Mouse (Mus musculus): ENCODE measurements at regions not wholly inside any gene's neighbourhood (a gene's known extent, or its start where the extent isn't known, plus 50 kb on each side); places are given as distances from the start of the nearest gene placed in this dataset.
"Not testable (repeated sequence)": the region's sequence is repeated elsewhere in the genome, so short reads cannot be mapped to it uniquely, and the experiment has no call there.

DNA sequence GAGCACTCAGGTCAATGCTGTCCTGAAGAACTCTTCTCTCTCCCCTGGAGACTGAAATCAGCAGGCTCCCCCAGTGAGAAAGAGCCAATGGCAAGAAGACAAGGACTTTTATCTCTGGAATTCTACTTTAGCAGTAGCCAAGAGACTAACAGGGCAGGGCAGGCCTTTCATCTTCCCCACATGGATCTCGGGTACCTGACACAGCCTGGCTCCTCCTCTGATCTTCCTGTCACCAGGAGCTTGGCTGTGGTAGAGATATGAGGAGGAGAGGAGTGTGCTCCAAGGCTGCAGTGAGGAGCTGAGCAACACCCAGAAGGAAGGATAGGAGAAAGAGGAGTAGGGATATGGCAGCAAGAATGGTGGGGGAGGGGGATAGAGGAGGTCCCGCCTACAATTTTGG, 488.5 kb downstream of the Tns1 start:
- 0 out of 2 replicates have a peak, but pooled peaks have one; percentile 64 for ATAC-seq (ENCODE audit: borderline replicate concordance, extremely low read depth, low FRiP score, low TSS enrichment)
- Histone ChIP-seq H3K27ac (no peak overlapping the region), H3K4me3 (no peak overlapping the region), H3K4me1 (peaks cover 4% of the 10 kb centered on the region), H3K4me2 (no peak overlapping the region), H3K9me3 (no peaks in the 10 kb centered on the region), H3K27me3 (no peaks in the 10 kb centered on the region), H3K9ac (no peak overlapping the region), H3K36me3 (no peaks in the 10 kb centered on the region)
- WGBS = 51% methylated on average over 2 of the region's 2 CpGs

DNA sequence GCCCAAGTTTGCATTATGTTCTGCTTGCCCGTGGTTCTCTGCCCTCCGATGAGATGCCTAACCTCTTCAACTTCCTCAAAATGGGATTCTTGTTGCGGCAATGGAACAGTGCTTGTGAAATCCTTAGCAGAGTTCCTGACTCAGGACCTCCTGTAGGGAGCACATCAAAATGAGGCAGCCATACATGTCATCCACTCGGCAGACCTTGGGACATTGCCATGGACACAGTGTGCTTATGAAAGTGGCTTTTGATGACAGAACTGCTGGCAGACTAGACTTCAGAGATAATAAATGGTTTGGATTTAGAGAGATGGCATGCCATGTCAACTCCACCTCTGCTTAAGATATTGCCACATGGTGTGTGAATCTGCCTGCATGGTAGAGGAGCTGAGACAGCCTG, 489.4 kb downstream of the Tns1 start:
- no peak overlapping the region for H3K4me3 ChIP-seq
- no peak overlapping the region for H3K27ac ChIP-seq
- H3K4me2 ChIP-seq = no peak overlapping the region
- no peak for ATAC-seq (ENCODE audit: borderline replicate concordance, extremely low read depth, low FRiP score, low TSS enrichment)
- H3K27me3 ChIP-seq = no peaks in the 10 kb centered on the region
- H3K9ac ChIP-seq = no peak overlapping the region
- peaks cover 6% of the 10 kb centered on the region; the same call in 1 of the 2 replicates for H3K4me1 ChIP-seq
- H3K9me3 ChIP-seq = no peaks in the 10 kb centered on the region
- no peaks in the 10 kb centered on the region for H3K36me3 ChIP-seq
- WGBS = 88% methylated on average over 4 of the region's 4 CpGs

DNA sequence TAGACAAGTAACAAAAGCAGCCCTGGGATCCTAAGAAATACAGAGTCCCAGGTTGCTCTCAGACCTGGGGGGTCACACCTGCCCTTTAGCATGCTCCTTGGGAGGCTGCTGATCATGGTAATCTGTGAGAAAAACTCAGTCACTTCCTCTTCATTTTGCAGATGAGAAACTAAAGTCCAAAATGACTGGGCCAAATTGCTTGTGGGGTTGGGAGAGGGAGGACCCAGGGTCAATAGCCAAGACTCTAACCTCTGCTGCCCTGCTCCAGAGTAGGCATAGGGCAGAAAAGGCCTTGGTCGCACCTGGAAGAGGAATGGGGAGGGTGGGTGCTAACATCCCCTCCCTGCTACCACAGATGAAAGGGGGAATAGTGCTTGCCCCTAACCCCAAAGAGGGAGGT, 491.2 kb downstream of the Tns1 start:
- peaks cover 6% of the 10 kb centered on the region; the same call in 1 of the 2 replicates for H3K4me1 ChIP-seq
- no peaks in the 10 kb centered on the region for H3K27me3 ChIP-seq
- 81% methylated on average over 1 of the region's 1 CpGs for WGBS
- no peak for ATAC-seq (ENCODE audit: borderline replicate concordance, extremely low read depth, low FRiP score, low TSS enrichment)
- no peaks in the 10 kb centered on the region for H3K9me3 ChIP-seq
- H3K4me2 ChIP-seq = no peak overlapping the region
- H3K27ac ChIP-seq = no peak overlapping the region
- H3K4me3 ChIP-seq = no peak overlapping the region
- no peaks in the 10 kb centered on the region for H3K36me3 ChIP-seq
- H3K9ac ChIP-seq = no peak overlapping the region

DNA sequence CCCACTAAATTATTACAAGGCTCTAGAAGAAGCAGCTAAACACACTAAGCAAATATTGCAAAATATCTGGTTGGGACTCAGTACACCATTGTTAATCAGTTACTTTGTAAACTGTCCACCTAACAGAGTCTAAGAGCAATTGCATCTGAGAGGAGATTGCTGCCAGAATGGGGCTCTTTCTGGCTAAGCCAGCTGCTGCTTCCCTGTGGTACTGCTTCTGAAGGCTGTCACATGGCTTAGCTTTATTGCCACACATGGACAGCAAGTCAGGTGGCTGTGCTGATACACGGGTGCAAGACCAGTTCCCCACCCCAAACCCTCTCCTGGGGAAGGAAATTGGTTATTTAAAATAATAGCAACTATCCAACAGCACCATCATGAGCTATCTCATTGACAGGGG, 493.9 kb downstream of the Tns1 start:
- H3K4me1 ChIP-seq = peaks cover 6% of the 10 kb centered on the region; the same call in 1 of the 2 replicates
- H3K9me3 ChIP-seq = no peaks in the 10 kb centered on the region
- 26% methylated on average over 1 of the region's 1 CpGs for WGBS
- H3K4me3 ChIP-seq = no peak overlapping the region
- H3K4me2 ChIP-seq = no peak overlapping the region
- no peak overlapping the region for H3K9ac ChIP-seq
- no peak overlapping the region for H3K27ac ChIP-seq
- no peaks in the 10 kb centered on the region for H3K27me3 ChIP-seq
- ATAC-seq (ENCODE audit: borderline replicate concordance, extremely low read depth, low FRiP score, low TSS enrichment) = no peak
- H3K36me3 ChIP-seq = no peaks in the 10 kb centered on the region

DNA sequence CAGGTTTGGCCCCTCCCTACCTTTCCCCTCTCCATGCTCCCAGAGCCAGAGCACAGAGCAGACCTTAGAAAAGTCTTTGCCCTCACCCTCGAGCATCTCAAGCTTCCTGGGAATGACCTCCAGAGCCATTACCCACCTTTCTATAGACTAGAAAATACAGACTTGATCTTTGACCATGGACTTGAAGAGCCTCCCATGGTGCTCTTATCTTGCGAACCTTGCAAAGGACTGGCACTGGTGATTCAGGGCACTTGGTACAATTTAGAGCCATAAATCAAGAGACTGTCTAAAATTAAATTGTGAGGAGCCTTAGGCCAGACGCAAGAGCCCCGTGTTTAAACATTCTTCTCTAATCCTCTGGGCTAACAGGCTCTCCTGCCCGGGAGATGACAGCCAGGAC, 498.9 kb downstream of the Tns1 start:
- no peaks in the 10 kb centered on the region for H3K9me3 ChIP-seq
- H3K27ac ChIP-seq = no peak overlapping the region
- ATAC-seq (ENCODE audit: borderline replicate concordance, extremely low read depth, low FRiP score, low TSS enrichment) = no peak
- no peak overlapping the region for H3K9ac ChIP-seq
- no peaks in the 10 kb centered on the region for H3K36me3 ChIP-seq
- H3K27me3 ChIP-seq = no peaks in the 10 kb centered on the region
- peaks cover 1% of the 10 kb centered on the region; the same call in 1 of the 2 replicates for H3K4me1 ChIP-seq
- no peak overlapping the region for H3K4me3 ChIP-seq
- no peak overlapping the region for H3K4me2 ChIP-seq
- 57% methylated on average over 5 of the region's 5 CpGs for WGBS

DNA sequence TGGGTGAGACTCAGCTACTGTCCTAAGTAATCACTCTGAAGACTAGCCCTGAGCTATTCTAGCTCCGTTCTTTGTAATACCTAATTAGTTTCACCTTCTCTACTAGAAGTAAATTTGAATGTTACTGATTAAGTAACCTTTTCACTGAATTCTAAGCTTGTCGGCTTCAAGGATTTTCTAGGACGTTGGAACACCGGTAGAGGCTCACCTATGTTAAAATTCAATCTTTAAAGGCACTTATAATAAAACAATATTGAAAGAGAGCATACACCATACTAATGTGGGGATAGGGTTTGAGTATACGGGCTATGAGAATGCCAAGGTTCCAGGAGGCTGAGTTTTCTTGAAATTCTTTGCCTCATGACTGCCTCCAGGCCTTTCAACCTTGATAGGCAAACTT, 503.1 kb downstream of the Tns1 start:
- H3K4me2 ChIP-seq; ATAC-seq (ENCODE audit: borderline replicate concordance, extremely low read depth, low FRiP score, low TSS enrichment); H3K27ac ChIP-seq; H3K4me3 ChIP-seq; H3K36me3 ChIP-seq; H3K9ac ChIP-seq; H3K27me3 ChIP-seq; H3K9me3 ChIP-seq; H3K4me1 ChIP-seq: not testable (repeated sequence)
- WGBS = 88% methylated on average over 5 of the region's 5 CpGs

DNA sequence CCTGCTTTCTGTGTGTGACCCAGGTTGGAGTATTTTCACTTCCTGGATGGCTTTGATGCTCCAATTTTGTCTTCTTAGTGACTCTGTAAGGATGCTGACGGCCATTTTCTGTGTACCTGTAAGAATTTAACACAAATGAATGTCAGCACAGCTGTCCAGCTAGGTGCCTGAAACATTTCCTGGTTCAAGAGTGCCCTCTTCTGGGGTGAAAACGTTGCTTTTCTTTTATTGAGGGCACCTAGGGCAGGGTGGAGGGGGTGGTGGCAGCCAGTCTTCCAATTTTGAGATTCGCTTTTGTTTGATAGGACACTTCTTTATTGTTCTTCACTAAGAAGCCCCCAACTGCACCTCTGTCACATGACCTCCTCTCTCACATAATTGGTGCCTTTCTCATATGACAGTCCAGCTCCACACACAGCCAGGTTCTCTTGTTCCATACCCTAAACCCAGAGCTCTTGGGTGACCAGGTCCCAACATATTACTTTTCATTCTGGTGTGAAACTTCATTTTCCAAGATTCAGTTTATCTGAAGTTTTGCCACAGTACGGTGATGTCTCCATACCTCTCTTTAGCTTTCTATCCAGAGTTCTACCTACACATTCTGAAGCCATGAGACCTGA, 505.6 kb downstream of the Tns1 start:
- no peaks in the 10 kb centered on the region for H3K36me3 ChIP-seq
- no peak overlapping the region for H3K4me3 ChIP-seq
- H3K27me3 ChIP-seq = no peaks in the 10 kb centered on the region
- H3K9me3 ChIP-seq = no peaks in the 10 kb centered on the region
- H3K27ac ChIP-seq = no peak overlapping the region
- H3K4me1 ChIP-seq = peaks cover 5% of the 10 kb centered on the region; the same call in 1 of the 2 replicates
- no peak overlapping the region for H3K9ac ChIP-seq
- no peak; the same call in 1 of the 2 replicates for ATAC-seq (ENCODE audit: borderline replicate concordance, extremely low read depth, low FRiP score, low TSS enrichment)
- 40% methylated on average over 4 of the region's 4 CpGs for WGBS
- no peak overlapping the region for H3K4me2 ChIP-seq

DNA sequence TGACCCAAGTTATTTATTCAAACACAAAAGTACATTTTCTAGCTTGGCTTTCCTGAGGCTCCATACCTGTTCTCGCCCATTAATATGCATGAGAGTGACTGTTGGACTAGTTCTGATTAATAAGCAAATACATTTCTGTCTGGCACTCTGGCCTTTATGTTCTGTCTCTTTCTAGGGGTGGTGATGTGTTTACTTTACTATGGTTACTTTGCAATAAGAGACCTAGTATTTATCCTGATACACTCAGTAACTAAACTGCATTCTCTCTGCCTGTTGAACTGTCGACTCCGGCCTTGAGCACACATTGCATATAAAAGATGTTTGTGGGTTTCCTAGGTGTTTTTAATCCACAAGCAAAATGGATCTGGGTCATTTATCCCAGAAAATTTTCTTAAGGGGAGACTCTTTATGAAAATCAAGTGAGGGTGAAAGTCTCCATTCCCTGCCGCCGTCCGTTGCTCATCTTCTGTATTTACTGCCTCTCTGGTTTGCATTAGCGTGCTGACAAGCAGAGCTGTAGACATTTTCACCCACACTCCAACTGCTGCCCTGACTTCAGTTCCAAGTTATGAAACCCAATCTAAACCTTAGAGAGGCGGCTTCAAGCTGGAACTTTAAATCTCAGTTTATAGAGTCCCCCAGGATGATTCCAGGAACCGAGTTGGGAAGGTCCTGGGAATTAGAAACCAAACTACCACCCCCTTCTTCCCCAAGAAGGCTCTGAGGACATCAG, 530.4 kb downstream of the Tns1 start:
- ATAC-seq (ENCODE audit: borderline replicate concordance, extremely low read depth, low FRiP score, low TSS enrichment) = no peak
- Histone ChIP-seq H3K9ac (no peak overlapping the region), H3K9me3 (no peaks in the 10 kb centered on the region), H3K27ac (no peak overlapping the region), H3K4me1 (peaks cover 7% of the 10 kb centered on the region; the same call in 1 of the 2 replicates), H3K27me3 (no peaks in the 10 kb centered on the region), H3K4me3 (no peak overlapping the region), H3K36me3 (no peaks in the 10 kb centered on the region), H3K4me2 (no peak overlapping the region)
- 71% methylated on average over 9 of the region's 9 CpGs for WGBS

DNA sequence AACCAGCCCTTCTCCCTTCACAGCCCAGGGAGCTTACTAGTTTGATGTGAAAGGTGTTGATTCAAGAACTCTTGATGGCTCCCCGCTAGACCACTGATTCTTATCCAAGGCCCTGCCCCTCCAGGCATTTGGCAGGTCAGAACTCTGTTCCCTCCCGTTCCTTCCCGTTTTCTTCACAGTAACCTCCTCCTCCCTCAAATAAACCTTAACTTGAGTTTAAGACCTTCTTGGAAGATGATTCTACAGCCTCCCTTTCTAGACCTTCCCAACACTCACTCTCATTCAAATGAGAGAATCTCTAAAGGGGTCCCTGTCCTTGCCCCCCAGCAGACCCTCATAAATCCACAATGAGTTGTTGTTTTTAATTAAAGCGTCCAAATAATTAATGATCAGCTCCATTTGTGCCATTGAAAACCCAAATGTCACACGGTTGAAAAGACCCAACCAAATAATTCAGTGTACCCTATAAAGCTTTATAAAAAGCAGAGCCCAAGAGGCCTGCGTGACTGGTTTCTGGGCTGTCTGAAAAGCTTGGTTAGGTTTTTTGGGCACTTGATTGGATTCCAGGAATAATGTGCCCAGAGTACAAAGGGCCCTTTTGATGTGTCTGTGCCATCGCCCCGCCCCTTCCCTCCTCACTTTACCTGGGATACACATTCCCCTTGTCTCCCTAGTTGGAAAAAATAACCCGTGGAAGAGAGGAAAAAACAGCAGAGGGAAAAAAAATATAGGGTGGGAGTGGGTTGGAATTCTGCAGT, 532.7 kb downstream of the Tns1 start:
- no peaks in the 10 kb centered on the region for H3K36me3 ChIP-seq
- WGBS = 58% methylated on average over 9 of the region's 9 CpGs
- no peak for ATAC-seq (ENCODE audit: borderline replicate concordance, extremely low read depth, low FRiP score, low TSS enrichment)
- peak overlapping the region; percentile 16 for H3K27ac ChIP-seq
- H3K4me1 ChIP-seq = peaks cover 7% of the 10 kb centered on the region; the same call in 1 of the 2 replicates
- H3K4me2 ChIP-seq = no peak overlapping the region
- no peak overlapping the region for H3K9ac ChIP-seq
- no peaks in the 10 kb centered on the region for H3K27me3 ChIP-seq
- H3K9me3 ChIP-seq = no peaks in the 10 kb centered on the region
- no peak overlapping the region for H3K4me3 ChIP-seq

DNA sequence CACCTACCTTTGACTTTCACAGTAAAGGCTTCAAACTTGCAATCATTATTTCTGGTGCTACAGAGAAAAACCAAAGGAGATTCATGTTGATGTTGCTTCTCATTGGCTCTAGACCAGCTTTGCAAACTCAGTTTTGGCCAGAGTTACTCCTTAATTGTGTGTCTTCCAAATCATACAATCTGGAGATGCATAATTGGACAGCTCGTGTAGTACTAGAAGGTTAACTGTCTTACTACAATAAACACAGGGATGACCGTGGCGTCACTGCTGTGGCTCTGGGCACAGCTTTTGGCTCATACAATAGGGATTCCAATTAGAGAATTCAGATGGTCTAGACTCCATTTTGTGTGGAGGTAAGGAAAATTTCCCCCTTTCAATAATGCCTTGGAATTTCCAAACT, 544.6 kb downstream of the Tns1 start:
- H3K9ac ChIP-seq = no peak overlapping the region
- 51% methylated on average over 3 of the region's 3 CpGs for WGBS
- H3K9me3 ChIP-seq = no peaks in the 10 kb centered on the region
- no peak overlapping the region for H3K4me2 ChIP-seq
- H3K27ac ChIP-seq = no peak overlapping the region
- H3K27me3 ChIP-seq = no peaks in the 10 kb centered on the region
- no peak; the same call in 1 of the 2 replicates for ATAC-seq (ENCODE audit: borderline replicate concordance, extremely low read depth, low FRiP score, low TSS enrichment)
- H3K36me3 ChIP-seq = no peaks in the 10 kb centered on the region
- H3K4me1 ChIP-seq = no peaks in the 10 kb centered on the region
- H3K4me3 ChIP-seq = no peak overlapping the region

DNA sequence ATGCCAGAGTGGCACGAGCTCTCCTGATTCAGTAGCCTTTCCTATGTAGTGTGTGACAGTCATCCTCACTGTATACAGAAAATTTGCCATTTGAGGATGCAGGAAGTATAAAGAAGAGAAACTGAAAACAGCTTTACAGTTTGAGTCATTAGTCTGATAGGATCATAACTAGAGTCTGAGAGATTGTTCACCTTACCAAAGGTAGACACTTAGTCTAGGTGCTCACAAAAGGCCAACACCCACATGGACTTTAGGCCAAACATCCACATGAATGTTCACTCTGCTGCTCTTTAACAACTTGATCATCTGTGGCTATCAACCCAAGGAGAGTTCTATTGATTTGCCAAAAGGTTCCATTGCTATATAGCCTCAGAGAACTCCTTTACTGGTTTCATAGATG, 547.2 kb downstream of the Tns1 start:
- no peak overlapping the region for H3K27ac ChIP-seq
- no peaks in the 10 kb centered on the region for H3K36me3 ChIP-seq
- H3K4me1 ChIP-seq = no peaks in the 10 kb centered on the region
- no peaks in the 10 kb centered on the region for H3K9me3 ChIP-seq
- 77% methylated on average over 1 of the region's 1 CpGs for WGBS
- H3K9ac ChIP-seq = no peak overlapping the region
- H3K27me3 ChIP-seq = no peaks in the 10 kb centered on the region
- H3K4me2 ChIP-seq = no peak overlapping the region
- ATAC-seq (ENCODE audit: borderline replicate concordance, extremely low read depth, low FRiP score, low TSS enrichment) = no peak
- H3K4me3 ChIP-seq = no peak overlapping the region

DNA sequence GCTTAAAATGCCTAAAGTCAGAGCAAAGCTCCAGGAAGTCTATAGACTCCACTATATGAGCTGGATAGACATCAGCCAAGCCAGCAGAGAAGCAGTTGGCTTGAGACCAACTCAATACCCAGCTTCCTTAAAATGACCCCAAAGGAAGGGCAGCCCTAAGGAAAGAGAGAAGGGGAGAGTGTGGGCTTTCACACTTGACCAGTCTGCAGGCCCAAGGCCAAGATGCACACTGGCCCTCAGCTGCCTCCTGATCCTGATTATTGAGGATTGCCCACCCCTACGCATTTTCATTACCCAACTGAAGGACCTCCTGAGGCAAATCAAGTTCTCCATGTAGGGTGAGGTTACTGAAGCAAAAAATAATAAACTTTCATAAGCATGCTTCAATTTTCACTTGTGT, 548.6 kb downstream of the Tns1 start:
- ATAC-seq (ENCODE audit: borderline replicate concordance, extremely low read depth, low FRiP score, low TSS enrichment) = no peak
- no peaks in the 10 kb centered on the region for H3K36me3 ChIP-seq
- H3K27me3 ChIP-seq = no peaks in the 10 kb centered on the region
- WGBS = 79% methylated on average over 1 of the region's 1 CpGs
- no peaks in the 10 kb centered on the region for H3K9me3 ChIP-seq
- no peak overlapping the region for H3K27ac ChIP-seq
- no peak overlapping the region for H3K4me2 ChIP-seq
- H3K9ac ChIP-seq = no peak overlapping the region
- H3K4me1 ChIP-seq = no peaks in the 10 kb centered on the region
- no peak overlapping the region for H3K4me3 ChIP-seq
